Mouse (Mus musculus): ENCODE measurements around the gene Eno3. TPM values are rescaled to one million over a fixed set of nuclear protein-coding genes. Genes with fewer than 3 reads are reported as not detected.

The Eno3 gene
- polyA plus RNA-seq, 1 experiment from 2014 or later = 12.0 TPM

Small RNAs within 50 kb of the gene (microRNA-seq; reads per million reads assigned to microRNA genes)
- gene Mir6925 = not detected

Other genes starting within 250 kb of the Eno3 start
- 40.0 and 40.3 TPM in 2 replicates for gene Pelp1, start 247.2 kb upstream of the Eno3 start, polyA plus RNA-seq (2016; fragmentation: Nextera tagmentation; extraction: Ambion mirVana)
- 37.0 and 41.1 TPM in 2 replicates for gene Arrb2, start 224.6 kb upstream of the Eno3 start, polyA plus RNA-seq (2016; fragmentation: Nextera tagmentation; extraction: Ambion mirVana)
- gene Med11, start 205.3 kb upstream of the Eno3 start, polyA plus RNA-seq (2016; fragmentation: Nextera tagmentation; extraction: Ambion mirVana) = 37.6 and 39.2 TPM in 2 replicates
- gene Zmynd15, start 197.8 kb upstream of the Eno3 start, polyA plus RNA-seq (2016; fragmentation: Nextera tagmentation; extraction: Ambion mirVana) = 0.21 and 0.33 TPM in 2 replicates
- 1.6 and 1.7 TPM in 2 replicates for gene Cxcl16, start 197.2 kb upstream of the Eno3 start, polyA plus RNA-seq (2016; fragmentation: Nextera tagmentation; extraction: Ambion mirVana)
- gene Tm4sf5, start 152.0 kb upstream of the Eno3 start, polyA plus RNA-seq (2016; fragmentation: Nextera tagmentation; extraction: Ambion mirVana) = 0.46 TPM in 1 of 2 replicates, not detected in the other
- not detected in 2 replicates for gene Vmo1, start 142.6 kb upstream of the Eno3 start, polyA plus RNA-seq (2016; fragmentation: Nextera tagmentation; extraction: Ambion mirVana)
- gene Gltpd2, start 138.0 kb upstream of the Eno3 start, polyA plus RNA-seq (2016; fragmentation: Nextera tagmentation; extraction: Ambion mirVana) = 0.26 TPM in 1 of 2 replicates, not detected in the other
- gene Psmb6, start 131.8 kb upstream of the Eno3 start, polyA plus RNA-seq (2016; fragmentation: Nextera tagmentation; extraction: Ambion mirVana) = 774 and 783 TPM in 2 replicates
- gene Gm40193, start 124.3 kb upstream of the Eno3 start, polyA plus RNA-seq (2016; fragmentation: Nextera tagmentation; extraction: Ambion mirVana) = not detected in 2 replicates
- gene Pld2, start 117.1 kb upstream of the Eno3 start, polyA plus RNA-seq (2016; fragmentation: Nextera tagmentation; extraction: Ambion mirVana) = 4.0 and 5.7 TPM in 2 replicates
- 14.7 and 16.8 TPM in 2 replicates for gene Mink1, start 94.3 kb upstream of the Eno3 start, polyA plus RNA-seq (2016; fragmentation: Nextera tagmentation; extraction: Ambion mirVana)
- gene 4930544D05Rik, start 41.4 kb upstream of the Eno3 start, polyA plus RNA-seq (2016; fragmentation: Nextera tagmentation; extraction: Ambion mirVana) = not detected in 2 replicates
- 0.32 TPM in 1 of 2 replicates, not detected in the other for gene Chrne, start 38.0 kb upstream of the Eno3 start, polyA plus RNA-seq (2016; fragmentation: Nextera tagmentation; extraction: Ambion mirVana)
- gene Gp1ba, start 18.1 kb upstream of the Eno3 start, polyA plus RNA-seq (2016; fragmentation: Nextera tagmentation; extraction: Ambion mirVana) = 0.35 and 0.37 TPM in 2 replicates
- gene Rnf167, start 10.0 kb upstream of the Eno3 start, polyA plus RNA-seq (2016; fragmentation: Nextera tagmentation; extraction: Ambion mirVana) = 96.6 and 101 TPM in 2 replicates
- gene Slc25a11, start 9.7 kb upstream of the Eno3 start, polyA plus RNA-seq (2016; fragmentation: Nextera tagmentation; extraction: Ambion mirVana) = 138 and 149 TPM in 2 replicates
- 1,047 and 1,099 TPM in 2 replicates for gene Pfn1, start 2.6 kb upstream of the Eno3 start, polyA plus RNA-seq (2016; fragmentation: Nextera tagmentation; extraction: Ambion mirVana)
- 156 and 160 TPM in 2 replicates for gene Spag7, start 12.2 kb downstream of the Eno3 start, polyA plus RNA-seq (2016; fragmentation: Nextera tagmentation; extraction: Ambion mirVana)
- 13.0 and 14.9 TPM in 2 replicates for gene Camta2, start 30.9 kb downstream of the Eno3 start, polyA plus RNA-seq (2016; fragmentation: Nextera tagmentation; extraction: Ambion mirVana)
- 0.86 and 1.3 TPM in 2 replicates for gene Inca1, start 43.0 kb downstream of the Eno3 start, polyA plus RNA-seq (2016; fragmentation: Nextera tagmentation; extraction: Ambion mirVana)
- gene Kif1c, start 43.3 kb downstream of the Eno3 start, polyA plus RNA-seq (2016; fragmentation: Nextera tagmentation; extraction: Ambion mirVana) = 2.0 and 2.2 TPM in 2 replicates
- gene Zfp3, start 107.0 kb downstream of the Eno3 start, polyA plus RNA-seq (2016; fragmentation: Nextera tagmentation; extraction: Ambion mirVana) = 10.6 and 11.7 TPM in 2 replicates
- not detected in 2 replicates for gene Scimp, start 155.4 kb downstream of the Eno3 start, polyA plus RNA-seq (2016; fragmentation: Nextera tagmentation; extraction: Ambion mirVana)
- 49.6 and 58.4 TPM in 2 replicates for gene Rabep1, start 187.6 kb downstream of the Eno3 start, polyA plus RNA-seq (2016; fragmentation: Nextera tagmentation; extraction: Ambion mirVana)

Measured in midbrain, embryonic 12.5 days (tissue).